Mouse (Mus musculus) liver (tissue): ENCODE results near the gene Cldn14.
A peak's percentile ranks its signal among the peaks of the same experiment; 100 is the strongest.

Experiments
- DNase-seq: peaks from one replicate; pipeline ENCODE4 v3.0.0-alpha.2; 2020; ENCODE audit warnings: mixed read lengths

The Cldn14 gene

DNA sequence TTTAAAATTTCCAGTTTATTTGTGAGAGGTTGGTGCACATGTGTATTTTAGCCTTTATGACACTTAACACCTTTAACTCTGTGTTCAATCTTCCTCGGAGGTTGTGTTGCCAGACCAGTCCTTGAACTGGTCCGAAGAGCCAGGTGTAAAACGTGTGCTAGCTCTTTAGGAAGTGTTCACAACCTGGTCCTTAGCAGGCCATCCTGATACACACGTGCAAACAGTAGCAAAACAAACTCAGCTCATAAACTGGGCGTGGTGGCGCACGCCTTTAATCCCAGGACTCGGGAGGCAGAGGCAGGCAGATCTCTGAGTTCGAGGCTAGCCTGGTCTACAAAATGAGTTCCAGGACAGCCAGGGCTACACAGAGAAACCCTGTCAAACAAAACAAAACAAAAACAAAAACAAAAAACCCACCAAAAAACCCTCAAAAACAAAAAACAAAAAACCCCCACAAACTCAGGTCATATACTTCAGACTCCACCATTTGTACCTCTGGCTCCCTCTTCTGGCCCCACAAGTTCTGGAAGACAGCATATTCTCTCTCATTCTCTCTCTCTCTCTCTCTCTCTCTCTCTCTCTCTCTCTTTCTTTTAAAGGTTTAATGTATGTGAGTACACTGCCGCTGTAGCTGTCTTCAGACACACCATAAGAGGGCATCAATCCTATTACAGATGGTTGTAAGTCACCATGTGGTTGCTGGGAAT is 65.7 kb downstream of the Cldn14 start:
- no peak for DNase-seq

DNA sequence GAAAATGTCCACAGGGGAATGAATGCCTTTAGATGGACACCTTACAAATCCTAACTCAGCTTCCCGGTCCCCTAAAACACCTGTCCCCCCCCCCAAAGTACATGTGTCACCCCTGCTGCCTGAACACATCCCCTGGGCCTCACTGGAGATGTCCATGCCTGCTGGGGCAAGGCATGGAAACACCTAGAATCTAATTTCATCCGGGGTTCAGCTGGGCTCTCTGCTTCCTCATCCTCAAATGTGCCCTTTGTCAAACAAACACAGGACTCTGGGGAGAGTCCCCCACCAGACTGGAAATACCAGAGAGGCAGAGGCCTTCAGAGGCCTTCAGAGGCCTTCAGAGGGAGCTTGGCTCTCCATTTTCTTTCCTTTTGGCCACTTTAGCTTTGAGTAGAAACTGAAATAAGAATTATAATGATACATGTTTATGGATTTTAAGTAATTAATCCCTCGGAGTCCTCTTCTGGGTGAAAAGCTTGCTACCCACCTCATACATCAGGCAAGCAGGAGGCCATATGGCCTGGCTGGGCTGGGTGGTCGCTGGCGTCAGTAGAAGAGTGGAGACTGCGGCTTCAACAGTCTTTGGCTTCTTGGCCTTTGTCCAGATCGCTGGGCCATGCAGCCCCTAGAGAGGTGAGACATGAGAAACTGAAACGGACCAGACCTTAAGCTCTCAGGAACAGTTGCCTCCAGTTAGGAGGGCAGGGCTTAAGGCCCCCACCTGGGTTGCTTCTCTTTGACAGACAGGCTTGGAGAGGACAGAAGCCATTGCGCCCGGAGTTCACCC is 66.7 kb downstream of the Cldn14 start:
- no peak for DNase-seq

DNA sequence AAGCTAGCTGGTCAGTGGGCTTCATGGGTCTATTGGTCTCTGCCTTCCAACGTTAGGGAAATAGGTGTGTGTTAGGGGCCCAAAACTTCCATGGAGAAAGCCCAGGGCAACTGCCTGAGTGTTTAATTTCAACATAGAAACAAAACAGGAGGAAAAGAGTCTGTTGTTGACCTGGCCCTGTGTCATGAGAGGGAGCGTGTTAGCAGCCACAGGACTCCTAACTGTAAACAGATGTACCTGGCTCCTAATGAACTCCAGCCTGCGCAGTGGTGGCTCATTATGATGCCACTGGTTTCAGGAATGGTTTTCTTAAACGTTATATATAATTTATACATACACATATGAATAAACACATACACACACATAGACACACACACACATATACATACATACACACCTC is 68.7 kb downstream of the Cldn14 start:
- DNase-seq: no peak

DNA sequence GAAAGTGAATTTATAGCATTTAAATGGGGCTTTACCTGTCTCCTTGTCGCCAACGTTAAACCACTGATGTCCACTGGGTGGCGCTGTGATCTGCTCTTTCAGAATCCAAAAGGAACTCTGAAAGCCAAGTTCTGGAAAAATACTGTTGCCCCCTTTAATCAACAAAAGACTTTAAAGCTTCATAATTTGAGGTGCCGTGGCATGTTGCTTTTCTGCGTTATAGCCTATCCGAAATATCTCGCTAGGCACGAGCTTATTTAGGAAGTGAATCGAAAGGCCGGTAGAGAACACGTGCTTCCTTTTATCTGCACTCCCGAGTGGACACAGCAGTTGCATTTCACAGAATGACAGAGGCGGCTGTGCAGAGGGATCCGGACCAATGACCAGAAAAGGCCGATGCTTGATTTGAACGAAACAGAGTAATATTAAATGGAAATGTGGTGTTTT is 70.2 kb downstream of the Cldn14 start:
- DNase-seq: peak; percentile 79

DNA sequence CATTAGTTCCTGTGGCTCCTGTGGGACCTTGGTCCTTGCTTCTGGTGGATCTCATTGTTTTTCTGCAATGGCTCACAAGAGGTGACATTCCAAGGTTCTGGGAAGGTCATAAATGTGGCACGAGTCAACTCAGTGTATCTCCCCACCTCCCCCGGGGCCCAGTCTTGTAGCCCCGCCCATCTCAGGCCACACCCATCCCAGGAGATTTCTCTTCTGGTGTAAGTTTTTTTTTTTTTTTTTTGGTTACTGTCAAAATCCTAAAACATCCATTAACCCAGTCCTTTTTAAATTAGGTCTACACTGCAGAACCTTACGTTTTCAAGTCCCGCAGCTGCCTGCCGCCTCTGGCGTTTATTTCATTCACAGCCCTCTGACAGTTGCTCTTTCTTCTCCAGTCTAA is 73.6 kb downstream of the Cldn14 start:
- peak; percentile 46 for DNase-seq

DNA sequence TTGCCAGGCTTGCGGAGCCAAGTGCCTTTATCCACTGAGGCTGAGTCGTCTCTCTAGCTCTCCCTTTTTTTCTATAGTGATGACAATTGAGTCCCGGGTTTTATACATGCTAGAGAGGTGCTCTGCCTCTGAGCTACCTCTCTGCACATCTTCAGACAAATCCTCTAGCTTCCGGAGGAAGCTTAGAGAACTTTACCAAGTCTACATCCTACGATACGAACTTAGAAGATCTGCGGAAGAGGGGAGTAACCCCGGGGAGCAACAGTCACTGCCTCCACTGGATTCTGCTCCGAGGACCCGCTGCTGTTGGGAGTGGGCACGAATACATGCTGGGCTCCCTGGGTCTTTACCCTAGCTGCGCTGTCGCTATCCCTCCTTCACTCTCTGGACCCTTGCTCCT is 74.0 kb downstream of the Cldn14 start:
- DNase-seq: no peak

DNA sequence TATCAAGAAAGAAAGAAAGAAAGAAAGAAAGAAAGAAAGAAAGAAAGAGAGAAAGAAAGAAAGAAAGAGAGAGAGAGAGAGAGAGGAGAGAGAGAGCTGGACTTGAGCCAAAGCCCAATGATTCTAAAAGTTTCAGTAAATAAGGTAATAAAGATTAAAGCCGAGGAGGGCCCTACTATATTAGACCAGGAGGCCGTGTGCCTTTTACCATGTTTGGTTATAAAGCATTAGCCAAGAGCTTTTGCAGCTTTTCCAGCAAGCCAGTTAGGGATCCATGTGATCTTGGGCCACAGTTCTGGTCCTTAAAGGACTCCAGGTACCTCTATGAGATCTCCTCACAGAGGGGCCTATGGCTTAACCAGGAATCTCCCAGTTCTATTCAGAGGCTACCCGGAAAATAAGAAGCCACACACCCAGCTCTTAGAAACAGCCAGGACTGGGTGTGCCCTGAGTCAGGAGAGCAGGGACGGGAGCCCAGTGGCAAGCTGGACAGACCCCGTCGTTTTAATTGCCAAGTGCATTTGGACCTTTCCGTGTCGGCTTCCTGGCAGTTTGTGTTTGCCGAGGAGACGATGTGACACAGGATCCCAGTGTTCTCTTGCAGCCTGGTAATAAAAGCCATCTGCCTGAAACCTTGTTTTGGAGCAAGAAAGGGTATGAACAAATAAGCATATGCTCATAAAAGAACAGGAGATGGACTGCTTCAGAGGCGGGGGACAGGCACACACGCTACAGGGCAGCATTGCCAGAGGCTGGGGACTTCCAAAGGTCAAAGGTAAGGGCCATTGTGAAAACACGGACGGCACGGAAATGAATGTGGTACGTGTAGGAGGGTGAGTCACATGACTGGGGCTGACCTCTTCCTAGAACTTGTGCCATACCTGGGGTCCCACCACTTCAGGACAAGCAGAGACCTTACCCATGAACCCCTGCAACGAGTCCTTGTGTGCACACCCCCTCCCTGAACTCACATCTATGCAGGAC is 76.2 kb downstream of the Cldn14 start:
- DNase-seq: no peak

DNA sequence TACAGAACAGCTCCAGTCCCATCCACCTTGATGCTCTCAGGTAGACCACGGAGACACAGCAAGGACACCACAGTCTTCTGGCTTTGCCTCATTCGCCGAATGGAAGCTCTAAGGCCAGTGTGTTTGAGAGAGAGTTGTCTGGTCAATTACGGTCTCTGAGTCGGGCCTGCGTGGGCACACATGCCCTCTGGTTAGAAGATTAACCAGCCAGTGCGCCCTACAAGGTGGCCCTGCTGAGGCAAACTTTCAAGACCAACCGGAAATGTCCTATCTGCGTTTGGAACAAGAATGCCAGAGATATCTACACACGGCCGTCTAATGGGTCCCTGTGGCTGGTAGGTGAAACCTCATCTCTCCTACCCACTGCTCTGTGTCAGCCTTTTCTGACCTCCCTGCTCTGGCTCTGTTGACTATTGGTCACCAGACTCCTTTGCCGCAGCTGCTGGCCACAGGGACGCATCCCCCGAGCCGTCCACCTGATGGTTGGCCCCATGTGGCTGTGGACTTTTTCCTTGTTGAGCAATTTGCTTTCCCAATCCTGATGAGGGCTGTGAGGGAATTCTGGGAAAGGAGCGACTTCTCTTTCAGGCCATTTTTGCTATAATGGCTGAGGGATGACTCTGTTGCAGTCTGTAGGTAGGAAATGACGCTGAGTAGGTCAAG is 79.1 kb downstream of the Cldn14 start:
- peak; percentile 39 for DNase-seq

DNA sequence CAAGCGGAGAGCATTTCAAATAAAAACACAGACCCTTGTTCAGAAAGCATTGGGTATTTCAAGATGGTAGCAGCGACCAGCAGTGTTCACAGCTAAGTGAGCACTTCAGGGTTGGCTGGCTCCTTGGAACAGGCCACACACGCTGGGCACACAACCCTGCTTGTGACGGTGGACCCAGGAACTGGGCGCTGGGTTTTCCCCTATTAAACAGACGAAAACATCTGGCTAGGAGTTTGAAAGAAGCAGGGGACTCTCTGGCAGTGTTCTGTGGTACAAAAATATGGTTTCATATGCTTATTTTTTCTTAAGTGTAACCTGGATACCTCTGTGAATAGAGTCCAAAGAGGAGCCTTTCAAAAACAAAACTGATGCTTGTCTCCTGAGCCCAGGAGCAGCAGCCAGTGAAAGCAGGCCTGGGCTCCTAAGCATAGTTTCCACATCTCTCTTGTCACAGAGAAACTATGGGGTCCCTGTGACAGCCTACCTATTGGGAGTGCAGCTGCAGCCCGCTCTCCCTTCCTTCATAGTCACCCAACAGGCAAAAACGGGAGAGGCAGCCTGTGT is 82.9 kb downstream of the Cldn14 start:
- DNase-seq: no peak

DNA sequence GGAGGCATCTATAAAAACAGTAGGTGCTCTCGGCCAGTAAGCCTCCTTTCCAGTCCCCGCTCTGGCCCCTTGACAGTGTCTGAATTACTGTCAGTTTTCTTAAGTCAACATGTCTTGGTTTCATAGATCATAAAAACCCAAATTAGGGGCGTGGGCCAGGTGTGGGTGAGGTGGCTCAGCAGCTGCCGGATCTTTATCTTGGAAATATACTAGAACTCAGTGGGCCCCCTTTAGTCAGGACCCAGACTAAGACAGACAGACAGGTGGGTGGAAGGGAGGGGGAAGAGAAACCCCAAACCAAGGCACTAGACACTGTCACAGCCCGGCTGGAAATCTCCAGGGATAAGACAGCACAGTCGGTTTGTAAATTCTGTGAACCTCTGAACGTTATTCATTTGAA is 84.8 kb downstream of the Cldn14 start:
- DNase-seq: no peak

DNA sequence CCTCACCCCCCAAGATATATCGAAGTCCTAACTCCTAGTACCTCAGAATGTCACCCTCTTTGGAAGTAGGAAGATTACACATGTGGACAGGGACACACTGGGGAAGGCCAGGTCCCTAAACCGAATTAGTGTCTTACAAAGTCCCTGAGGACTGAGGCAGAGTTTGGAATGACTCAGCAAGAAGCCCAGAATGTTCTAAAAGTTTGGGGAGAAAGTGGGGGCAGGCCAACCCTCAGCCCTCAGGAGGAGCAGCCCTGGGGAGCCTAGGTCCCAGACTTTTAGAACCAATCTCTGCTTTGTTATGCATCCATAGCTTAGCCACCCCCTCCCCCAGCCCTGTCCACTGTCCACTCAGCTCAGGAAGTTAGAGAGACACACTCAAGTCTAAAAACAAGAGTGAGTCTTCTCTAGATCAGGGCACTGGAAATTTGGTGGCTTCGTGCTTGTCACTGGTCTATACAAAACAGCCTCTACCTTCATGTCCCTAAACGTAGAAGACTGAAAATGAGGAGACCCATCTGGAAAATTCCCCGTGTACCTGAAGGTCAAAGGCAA is 85.7 kb downstream of the Cldn14 start:
- DNase-seq: no peak

DNA sequence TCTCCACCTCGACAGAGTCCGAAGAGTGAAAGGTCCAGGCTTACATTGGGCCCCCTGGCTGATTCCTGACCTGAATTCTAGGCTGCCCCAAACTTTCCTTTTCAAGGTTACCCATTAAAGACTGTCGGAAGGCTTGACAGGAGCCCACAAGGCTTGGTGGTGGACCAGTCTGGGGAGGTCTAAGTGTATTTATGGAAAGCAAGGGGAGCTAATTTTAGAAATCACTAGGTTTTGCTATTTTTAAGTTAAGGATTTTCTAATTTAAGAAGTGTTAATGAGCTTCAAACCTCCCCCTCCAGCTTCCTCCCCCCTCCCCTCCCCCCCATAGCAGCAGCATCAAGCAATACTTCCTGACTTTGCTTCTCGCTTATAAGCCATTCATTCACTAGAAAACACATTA is 88.0 kb downstream of the Cldn14 start:
- DNase-seq: no peak

DNA sequence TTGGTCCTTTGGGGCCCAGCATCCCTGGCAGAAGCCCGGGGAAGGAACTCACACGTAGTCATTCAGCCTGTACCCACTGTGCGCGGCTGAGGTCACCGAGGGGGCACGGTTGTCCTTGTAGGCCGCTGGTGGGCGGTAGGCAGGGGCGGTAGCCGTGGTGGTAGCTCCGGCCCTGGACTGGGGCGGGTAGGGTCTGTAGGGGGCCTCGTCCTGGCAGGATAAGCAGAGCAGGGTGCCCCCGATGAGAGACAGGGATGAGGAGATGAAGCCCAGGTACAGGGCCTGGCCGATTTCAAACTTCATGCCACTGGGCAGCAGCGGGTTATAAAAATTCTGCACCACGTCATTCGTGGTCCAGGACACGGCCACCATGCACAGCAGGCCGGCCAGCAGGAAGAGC is 89.4 kb downstream of the Cldn14 start:
- DNase-seq: no peak

DNA sequence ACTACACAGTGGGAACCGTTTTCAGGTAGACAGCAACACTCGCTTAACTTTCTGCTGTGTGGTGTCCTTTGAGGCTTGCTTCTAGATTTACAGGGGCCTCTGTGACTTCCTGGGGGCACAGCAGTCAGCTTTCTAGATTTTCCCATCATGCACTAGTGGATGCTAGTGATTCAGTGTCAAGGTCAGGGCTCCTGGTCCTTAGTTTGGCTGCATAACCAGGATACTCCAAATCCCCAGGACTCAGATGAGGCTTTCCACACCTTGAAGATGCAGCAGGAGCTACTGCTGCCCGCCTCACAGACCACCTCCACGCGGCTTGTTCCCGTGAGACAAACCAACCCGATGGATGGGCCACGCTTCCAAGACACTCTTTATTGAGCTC is 90.0 kb downstream of the Cldn14 start:
- DNase-seq: no peak

DNA sequence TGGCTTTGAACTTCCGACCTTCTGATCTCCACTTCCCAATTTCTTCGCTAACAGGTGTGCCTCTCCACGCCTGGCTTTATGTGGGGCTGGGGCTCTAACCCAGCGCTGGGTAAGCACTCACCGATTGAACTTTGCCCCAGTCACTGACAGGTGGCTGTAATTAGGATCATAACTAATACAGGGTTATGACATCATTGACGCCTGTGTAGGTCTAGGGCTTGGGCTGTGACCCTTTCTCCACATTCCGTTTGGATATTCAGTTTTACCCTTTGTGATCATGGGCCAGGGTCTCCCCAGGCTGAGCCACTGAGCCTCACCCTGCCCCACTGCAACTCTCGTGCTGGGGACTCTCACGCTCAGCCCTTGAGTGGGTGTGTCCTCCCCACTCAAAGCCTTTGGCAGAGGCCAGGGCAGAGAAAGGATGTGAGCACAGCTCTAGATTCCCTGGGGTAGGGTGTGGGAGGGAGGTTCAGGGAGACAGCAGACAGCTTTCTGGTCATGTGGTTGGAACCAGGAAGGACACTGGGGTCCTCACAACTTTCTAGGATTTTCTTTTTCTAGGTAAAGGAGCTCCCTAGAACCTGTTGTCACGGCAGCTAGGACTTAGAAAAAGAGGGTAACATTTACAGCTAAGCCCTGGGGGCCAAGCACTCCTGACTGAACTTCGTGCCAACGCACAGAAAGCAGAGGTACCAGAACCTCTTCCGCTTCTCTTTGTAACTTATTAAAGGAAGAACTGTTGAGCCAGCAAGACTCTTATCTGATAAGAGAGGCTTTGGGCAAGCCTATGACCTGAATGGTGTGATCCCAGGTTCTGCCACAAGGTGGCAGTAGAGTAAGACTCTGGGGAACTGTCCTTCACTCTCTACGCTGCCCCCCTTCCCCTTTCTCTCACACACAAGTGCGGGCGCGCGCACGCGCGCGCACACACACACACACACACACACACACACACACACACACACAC is 90.6 kb downstream of the Cldn14 start:
- peak; percentile 88 for DNase-seq

DNA sequence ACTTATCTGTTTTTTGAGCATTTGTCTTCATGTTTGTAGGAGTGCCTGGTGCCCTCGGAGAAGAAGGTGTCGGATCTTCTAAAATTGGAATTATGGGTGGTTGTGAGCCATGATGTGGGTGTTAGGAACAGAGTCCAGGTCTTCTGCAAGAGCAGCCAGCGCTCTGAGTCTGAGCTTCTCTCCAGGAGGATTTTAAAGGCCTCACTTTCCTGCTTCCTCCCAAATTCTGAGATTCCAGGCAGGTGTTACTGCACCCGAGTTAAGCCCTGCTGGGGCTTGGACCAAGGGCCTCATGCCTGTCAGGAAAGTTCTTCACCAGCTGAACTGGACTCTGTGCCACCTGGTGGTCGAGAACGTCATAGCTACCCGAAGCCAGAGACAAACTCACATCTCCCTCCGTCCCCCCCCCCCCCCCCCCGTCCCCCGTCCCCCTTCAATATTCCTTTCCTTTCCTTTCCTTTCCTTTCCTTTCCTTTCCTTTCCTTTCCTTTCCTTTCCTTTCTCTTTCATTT is 93.2 kb downstream of the Cldn14 start:
- DNase-seq: peak; percentile 55

DNA sequence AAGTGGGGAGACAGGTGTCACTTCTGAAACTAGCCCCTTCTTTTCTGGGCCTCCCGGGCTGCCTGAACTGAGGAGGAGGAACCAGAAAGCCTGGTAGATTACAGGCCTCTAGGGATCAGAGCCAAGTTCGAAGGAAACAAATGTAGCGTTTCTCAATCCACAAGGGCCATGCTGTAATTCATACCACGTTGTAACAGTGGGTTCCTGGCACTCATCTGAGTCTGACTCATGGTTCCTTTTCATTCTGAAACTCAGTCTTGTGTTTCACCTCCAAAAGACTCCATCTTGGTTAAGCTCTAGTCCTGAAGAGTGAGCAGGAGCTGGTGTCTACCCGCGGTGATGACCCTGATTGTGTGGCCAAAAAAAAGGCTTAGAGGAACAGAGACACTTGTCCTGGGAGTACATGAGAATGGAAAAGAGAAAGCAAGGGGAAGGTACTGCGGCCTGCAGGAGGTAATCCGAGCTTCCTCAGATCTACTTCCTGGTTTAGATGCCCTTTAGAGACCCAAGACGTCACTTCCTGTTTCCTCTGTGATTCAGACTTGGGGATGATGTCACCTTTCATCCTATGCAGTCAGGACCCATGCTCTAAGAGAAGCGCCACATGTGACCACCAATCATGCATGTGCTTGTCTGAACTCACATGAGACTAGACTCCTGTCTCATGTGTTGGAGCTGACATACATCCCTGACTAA is 94.6 kb downstream of the Cldn14 start:
- no peak for DNase-seq

DNA sequence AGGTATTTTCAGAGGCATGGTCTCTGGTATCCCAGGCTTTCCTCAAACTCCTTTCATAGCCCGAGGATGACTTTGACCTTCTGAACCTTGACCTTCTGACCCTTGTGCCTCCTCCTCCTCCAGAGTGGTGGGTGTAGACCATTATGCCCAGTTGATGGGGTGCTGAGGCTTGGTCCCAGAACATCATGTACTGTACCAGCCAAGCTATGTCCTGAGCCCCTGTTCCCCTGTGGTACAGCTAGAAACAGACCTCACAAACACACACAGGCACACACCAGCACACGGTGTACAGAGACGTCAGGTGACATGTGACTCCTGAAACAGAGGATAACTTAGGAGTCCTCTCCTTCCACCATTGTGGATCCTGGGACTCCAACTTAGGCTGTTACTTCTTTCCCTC is 95.8 kb downstream of the Cldn14 start:
- no peak for DNase-seq

DNA sequence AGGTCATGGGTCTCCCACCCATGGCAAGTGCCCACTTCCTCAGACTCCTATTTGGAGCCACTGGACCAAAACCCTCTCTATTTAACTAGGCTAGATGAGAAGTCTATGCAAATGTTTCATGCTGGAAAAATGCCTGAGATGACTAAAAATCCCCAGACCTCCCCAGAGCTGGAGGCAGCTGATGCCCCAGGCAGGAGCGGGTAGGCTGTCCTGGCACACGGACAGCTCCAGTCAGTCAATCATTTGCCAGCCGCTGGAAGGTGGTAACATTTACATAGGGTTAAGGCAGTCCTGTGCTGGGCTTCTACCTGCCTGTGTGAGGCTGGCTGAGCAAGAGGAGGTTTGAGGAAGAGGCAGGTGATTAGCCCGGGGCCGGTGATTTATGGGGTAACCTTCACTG is 96.5 kb downstream of the Cldn14 start:
- no peak for DNase-seq
